Mouse (Mus musculus): ENCODE data around the gene Kcnip4. TPM values are rescaled to one million over a fixed set of nuclear protein-coding genes. Genes with fewer than 3 reads are reported as not detected.

Gene Kcnip4
- 2.1 and 3.0 TPM in 2 replicates for polyA plus RNA-seq (2015; fragmentation: Nextera tagmentation; extraction: Ambion mirVana)

- Histone ChIP-seq H3K9ac (ENCODE audit: low read depth, low read length) (peak within 1 kb of the TSS; percentile 25; the same call in 1 of the 2 replicates), H3K9me3 (ENCODE audit: control insufficient read depth, low read length) (no peaks in the 10 kb centered on the region), H3K27ac (ENCODE audit: low read length) (no peak within 1 kb of the TSS), H3K4me2 (ENCODE audit: low read depth, low read length) (peak within 1 kb of the TSS; percentile 65), H3K4me3 (ENCODE audit: low read length) (peak within 1 kb of the TSS; percentile 44), H3K4me1 (ENCODE audit: control insufficient read depth, insufficient read depth, low read length) (no peaks in the 10 kb centered on the region), H3K27me3 (replicated peaks; ENCODE audit: control insufficient read depth, insufficient read depth, low read length) (peaks cover 15% of the 10 kb centered on the region), H3K36me3 (ENCODE audit: control insufficient read depth, insufficient read depth, low read length) (no peaks in the 10 kb centered on the region)
- peak; percentile 71 for ATAC-seq
- WGBS = 1% methylated on average over 41 of the region's 50 CpGs
These were observed at the start of gene Kcnip4 for GRCm38 (mm10) chr5:49524394-49525241. Gene Kcnip4, minus strand, starts transcription at chr5:49524907.

- Histone ChIP-seq H3K27ac (ENCODE audit: low read length) (no peak overlapping the region), H3K4me3 (ENCODE audit: low read length) (no peak overlapping the region), H3K36me3 (ENCODE audit: control insufficient read depth, insufficient read depth, low read length) (no peaks in the 10 kb centered on the region), H3K4me1 (ENCODE audit: control insufficient read depth, insufficient read depth, low read length) (no peaks in the 10 kb centered on the region), H3K4me2 (ENCODE audit: low read depth, low read length) (no peak overlapping the region), H3K9ac (ENCODE audit: low read depth, low read length) (no peak overlapping the region), H3K9me3 (ENCODE audit: control insufficient read depth, low read length) (no peaks in the 10 kb centered on the region), H3K27me3 (replicated peaks; ENCODE audit: control insufficient read depth, insufficient read depth, low read length) (no peaks in the 10 kb centered on the region)
- no peak for ATAC-seq
- 85% methylated on average over 4 of the region's 4 CpGs for WGBS
These were observed 47.2 kb upstream of the Kcnip4 start for GRCm38 (mm10) chr5:49571876-49572275.

GRCm38 (mm10) chr5:49563751-49564150 lies 39.0 kb upstream of the Kcnip4 start:
- H3K9me3 ChIP-seq (ENCODE audit: control insufficient read depth, low read length) = no peaks in the 10 kb centered on the region
- no peaks in the 10 kb centered on the region for H3K4me1 ChIP-seq (ENCODE audit: control insufficient read depth, insufficient read depth, low read length)
- no peak for ATAC-seq
- no peak overlapping the region for H3K9ac ChIP-seq (ENCODE audit: low read depth, low read length)
- 80% methylated on average over 4 of the region's 4 CpGs for WGBS
- H3K27ac ChIP-seq (ENCODE audit: low read length) = no peak overlapping the region
- no peak overlapping the region for H3K4me2 ChIP-seq (ENCODE audit: low read depth, low read length)
- no peak overlapping the region for H3K4me3 ChIP-seq (ENCODE audit: low read length)
- no peaks in the 10 kb centered on the region for H3K36me3 ChIP-seq (ENCODE audit: control insufficient read depth, insufficient read depth, low read length)
- no peaks in the 10 kb centered on the region for H3K27me3 ChIP-seq (replicated peaks; ENCODE audit: control insufficient read depth, insufficient read depth, low read length)

GRCm38 (mm10) chr5:49557436-49557835 lies 32.7 kb upstream of the Kcnip4 start:
- no peaks in the 10 kb centered on the region for H3K4me1 ChIP-seq (ENCODE audit: control insufficient read depth, insufficient read depth, low read length)
- H3K36me3 ChIP-seq (ENCODE audit: control insufficient read depth, insufficient read depth, low read length) = no peaks in the 10 kb centered on the region
- H3K27me3 ChIP-seq (replicated peaks; ENCODE audit: control insufficient read depth, insufficient read depth, low read length) = no peaks in the 10 kb centered on the region
- ATAC-seq = no peak
- H3K4me2 ChIP-seq (ENCODE audit: low read depth, low read length) = no peak overlapping the region
- H3K27ac ChIP-seq (ENCODE audit: low read length) = no peak overlapping the region
- H3K4me3 ChIP-seq (ENCODE audit: low read length) = no peak overlapping the region
- 72% methylated on average over 3 of the region's 3 CpGs for WGBS
- no peak overlapping the region for H3K9ac ChIP-seq (ENCODE audit: low read depth, low read length)
- no peaks in the 10 kb centered on the region for H3K9me3 ChIP-seq (ENCODE audit: control insufficient read depth, low read length)

- H3K27ac ChIP-seq (ENCODE audit: low read length) = no peak overlapping the region
- H3K36me3 ChIP-seq (ENCODE audit: control insufficient read depth, insufficient read depth, low read length) = no peaks in the 10 kb centered on the region
- no peak for ATAC-seq
- H3K4me1 ChIP-seq (ENCODE audit: control insufficient read depth, insufficient read depth, low read length) = no peaks in the 10 kb centered on the region
- no peak overlapping the region for H3K4me2 ChIP-seq (ENCODE audit: low read depth, low read length)
- H3K9me3 ChIP-seq (ENCODE audit: control insufficient read depth, low read length) = no peaks in the 10 kb centered on the region
- no peak overlapping the region for H3K4me3 ChIP-seq (ENCODE audit: low read length)
- no peaks in the 10 kb centered on the region for H3K27me3 ChIP-seq (replicated peaks; ENCODE audit: control insufficient read depth, insufficient read depth, low read length)
- H3K9ac ChIP-seq (ENCODE audit: low read depth, low read length) = no peak overlapping the region
- 88% methylated on average over 3 of the region's 3 CpGs for WGBS
These were observed 23.2 kb upstream of the Kcnip4 start for GRCm38 (mm10) chr5:49547884-49548283.

- Histone ChIP-seq H3K9ac (ENCODE audit: low read depth, low read length) (no peak overlapping the region), H3K4me1 (ENCODE audit: control insufficient read depth, insufficient read depth, low read length) (no peaks in the 10 kb centered on the region), H3K27me3 (replicated peaks; ENCODE audit: control insufficient read depth, insufficient read depth, low read length) (peaks cover 12% of the 10 kb centered on the region), H3K4me2 (ENCODE audit: low read depth, low read length) (no peak overlapping the region), H3K4me3 (ENCODE audit: low read length) (no peak overlapping the region), H3K27ac (ENCODE audit: low read length) (no peak overlapping the region), H3K36me3 (ENCODE audit: control insufficient read depth, insufficient read depth, low read length) (no peaks in the 10 kb centered on the region), H3K9me3 (ENCODE audit: control insufficient read depth, low read length) (no peaks in the 10 kb centered on the region)
- WGBS = 50% methylated on average over 8 of the region's 8 CpGs
- ATAC-seq = peak; percentile 52; the same call in 1 of the 2 replicates
These were observed 4.7 kb upstream of the Kcnip4 start for GRCm38 (mm10) chr5:49529362-49529761.

- Histone ChIP-seq H3K4me3 (ENCODE audit: low read length) (no peak overlapping the region), H3K9ac (ENCODE audit: low read depth, low read length) (no peak overlapping the region), H3K27me3 (replicated peaks; ENCODE audit: control insufficient read depth, insufficient read depth, low read length) (peaks cover 15% of the 10 kb centered on the region), H3K27ac (ENCODE audit: low read length) (no peak overlapping the region), H3K9me3 (ENCODE audit: control insufficient read depth, low read length) (no peaks in the 10 kb centered on the region), H3K36me3 (ENCODE audit: control insufficient read depth, insufficient read depth, low read length) (no peaks in the 10 kb centered on the region), H3K4me2 (ENCODE audit: low read depth, low read length) (no peak overlapping the region), H3K4me1 (ENCODE audit: control insufficient read depth, insufficient read depth, low read length) (no peaks in the 10 kb centered on the region)
- no peak for ATAC-seq
- 72% methylated on average over 4 of the region's 4 CpGs for WGBS
These were observed 520 bp upstream of the Kcnip4 start for GRCm38 (mm10) chr5:49525242-49525612.

- H3K4me1 ChIP-seq (ENCODE audit: control insufficient read depth, insufficient read depth, low read length) = no peaks in the 10 kb centered on the region
- ATAC-seq = no peak
- 8% methylated on average over 11 of the region's 11 CpGs for WGBS
- H3K27me3 ChIP-seq (replicated peaks; ENCODE audit: control insufficient read depth, insufficient read depth, low read length) = peaks cover 15% of the 10 kb centered on the region
- H3K9me3 ChIP-seq (ENCODE audit: control insufficient read depth, low read length) = no peaks in the 10 kb centered on the region
- H3K27ac ChIP-seq (ENCODE audit: low read length) = no peak overlapping the region
- H3K36me3 ChIP-seq (ENCODE audit: control insufficient read depth, insufficient read depth, low read length) = no peaks in the 10 kb centered on the region
- peak overlapping the region; percentile 65; the same call in 1 of the 2 replicates for H3K4me2 ChIP-seq (ENCODE audit: low read depth, low read length)
- no peak overlapping the region for H3K9ac ChIP-seq (ENCODE audit: low read depth, low read length)
- H3K4me3 ChIP-seq (ENCODE audit: low read length) = peak overlapping the region; percentile 44
These were observed 712 bp downstream of the Kcnip4 start for GRCm38 (mm10) chr5:49523997-49524393.

- no peak for ATAC-seq
- Histone ChIP-seq H3K36me3 (ENCODE audit: control insufficient read depth, insufficient read depth, low read length) (no peaks in the 10 kb centered on the region), H3K4me2 (ENCODE audit: low read depth, low read length) (no peak overlapping the region), H3K9me3 (ENCODE audit: control insufficient read depth, low read length) (no peaks in the 10 kb centered on the region), H3K27ac (ENCODE audit: low read length) (no peak overlapping the region), H3K27me3 (replicated peaks; ENCODE audit: control insufficient read depth, insufficient read depth, low read length) (peaks cover 15% of the 10 kb centered on the region), H3K4me1 (ENCODE audit: control insufficient read depth, insufficient read depth, low read length) (no peaks in the 10 kb centered on the region), H3K4me3 (ENCODE audit: low read length) (no peak overlapping the region), H3K9ac (ENCODE audit: low read depth, low read length) (no peak overlapping the region)
- 72% methylated on average over 4 of the region's 4 CpGs for WGBS
These were observed 1.7 kb downstream of the Kcnip4 start for GRCm38 (mm10) chr5:49522986-49523385.
